Mouse (Mus musculus) cortical plate, adult 2 months (tissue): ENCODE measurements around the gene Cacna1c.

Source experiments
- CTCF ChIP-seq: fragments of 200-500 bp; IDR thresholded peaks from 2 replicates; pipeline ENCODE4 v1.5.1; 2011; ENCODE audit warnings: mild to moderate bottlenecking, control low read depth, low read length; ENCODE audit not compliant: insufficient read depth; ENCODE audit errors: extremely low read depth
- POLR2A ChIP-seq: fragments of 200-500 bp; IDR thresholded peaks from 2 replicates; pipeline ENCODE4 v1.6.1; 2011; ENCODE audit warnings: mild to moderate bottlenecking, low read length, control low read depth; ENCODE audit not compliant: insufficient read depth; ENCODE audit errors: extremely low read depth

GRCm38 (mm10) chr6:118984181-118984901 lies 211.9 kb downstream of the Cacna1c start:
- TF ChIP-seq CTCF, result no peak
- TF ChIP-seq POLR2A, result no peak
